Mouse (Mus musculus): ENCODE results near the gene Pou2f1.
"Not testable (repeated sequence)": the region's sequence is repeated elsewhere in the genome, so short reads cannot be mapped to it uniquely, and the experiment has no call there.

Gene Pou2f1

GRCm38 (mm10) chr1:166001904-166002489, 481 bp downstream of the Pou2f1 start:
- DNase-seq = no peak

- DNase-seq = peak; percentile 54
Measured at GRCm38 (mm10) chr1:166001121-166001903, 1.2 kb downstream of the Pou2f1 start.

- no peak for DNase-seq
Measured at GRCm38 (mm10) chr1:166000601-166001120, 1.8 kb downstream of the Pou2f1 start.

GRCm38 (mm10) chr1:165999709-166000108, 2.8 kb downstream of the Pou2f1 start:
- no peak for DNase-seq

- no peak for DNase-seq
Measured at GRCm38 (mm10) chr1:165995661-165996055, 6.8 kb downstream of the Pou2f1 start.

- DNase-seq = not testable (repeated sequence)
Measured at GRCm38 (mm10) chr1:165995011-165995660, 7.3 kb downstream of the Pou2f1 start.

- no peak for DNase-seq
Measured at GRCm38 (mm10) chr1:165994279-165994678, 8.2 kb downstream of the Pou2f1 start.

- no peak for DNase-seq
Measured at GRCm38 (mm10) chr1:165993270-165994156, 9.0 kb downstream of the Pou2f1 start.

- DNase-seq = no peak
Measured at GRCm38 (mm10) chr1:165988536-165988935, 13.9 kb downstream of the Pou2f1 start.

- no peak for DNase-seq
Measured at GRCm38 (mm10) chr1:165988072-165988471, 14.4 kb downstream of the Pou2f1 start.

GRCm38 (mm10) chr1:165985743-165986360, 16.6 kb downstream of the Pou2f1 start:
- DNase-seq = no peak

- DNase-seq = no peak
Measured at GRCm38 (mm10) chr1:165985186-165985585, 17.3 kb downstream of the Pou2f1 start.

GRCm38 (mm10) chr1:165976672-165977448, 25.6 kb downstream of the Pou2f1 start:
- peak; percentile 40 for DNase-seq

GRCm38 (mm10) chr1:165969001-165969690, 33.3 kb downstream of the Pou2f1 start:
- DNase-seq = no peak

GRCm38 (mm10) chr1:165967027-165967654, 35.3 kb downstream of the Pou2f1 start:
- peak; percentile 70 for DNase-seq

- no peak for DNase-seq
Measured at GRCm38 (mm10) chr1:165966156-165966914, 36.1 kb downstream of the Pou2f1 start.

GRCm38 (mm10) chr1:165961676-165962364, 40.7 kb downstream of the Pou2f1 start:
- no peak for DNase-seq

- no peak for DNase-seq
Measured at GRCm38 (mm10) chr1:165958159-165958558, 44.3 kb downstream of the Pou2f1 start.
